Mouse (Mus musculus) CH12.LX (cell line): ENCODE measurements at regions not wholly inside any gene's neighbourhood (a gene's known extent, or its start where the extent isn't known, plus 50 kb on each side); places are given as distances from the start of the nearest gene placed in this dataset.

Source experiments
- CTCF ChIP-seq, 2 experiments: IDR thresholded peaks in 1 of 2; conservative IDR thresholded peaks in 1 of 2; 2 replicates each; pipeline ENCODE4 v1.5.1; 2011 to 2012; ENCODE audit warnings: low read depth in 2 of 2, low read length in 2 of 2, improper control_type of control experiment in 1 of 2, inconsistent platforms in 1 of 2, mild to moderate bottlenecking in 1 of 2, moderate library complexity in 1 of 2
- E2F4 ChIP-seq: IDR thresholded peaks from 2 replicates; pipeline ENCODE4 v1.6.1; 2011; ENCODE audit warnings: low read depth, low read length, improper control_type of control experiment; ENCODE audit not compliant: insufficient replicate concordance
- NRF1 ChIP-seq: IDR thresholded peaks from 2 replicates; pipeline ENCODE4 v1.6.1; 2014; ENCODE audit warnings: low read depth, mild to moderate bottlenecking, inconsistent platforms, low read length, improper control_type of control experiment, moderate library complexity
- POLR2A ChIP-seq: IDR thresholded peaks from 2 replicates; pipeline ENCODE4 v1.6.1; 2011; ENCODE audit warnings: low read depth, mild to moderate bottlenecking, improper control_type of control experiment, low read length
- POLR2AphosphoS2 ChIP-seq: IDR thresholded peaks from 2 replicates; pipeline ENCODE4 v1.6.1; 2011; ENCODE audit warnings: low read depth, low read length, improper control_type of control experiment

DNA sequence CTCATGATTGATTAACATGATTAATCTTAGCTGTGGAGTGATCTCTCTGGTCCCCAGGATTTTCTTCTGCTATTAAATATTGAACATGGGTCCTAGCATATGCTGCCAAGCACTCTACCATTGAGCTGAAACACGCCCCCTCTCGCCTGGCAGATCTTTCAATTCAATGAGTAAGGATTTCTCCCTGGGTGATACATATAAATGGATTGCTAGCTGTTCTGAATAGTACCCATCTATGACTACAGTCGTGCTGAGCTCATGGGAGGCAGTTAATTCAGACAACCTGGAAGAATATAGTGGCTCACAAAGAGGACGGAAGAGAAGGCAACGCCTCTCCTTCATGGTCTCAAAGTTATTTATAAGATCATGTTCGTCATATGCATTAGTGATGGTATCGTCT, 53.0 kb upstream of the Elmo1 start:
- TF ChIP-seq POLR2AphosphoS2 (no peak), CTCF (conservative IDR thresholded peaks at IDR 0.05 in 1 of 2, IDR thresholded peaks at IDR 0.05 in 1 of 2; ENCODE audit: low read depth in 2 of 2, low read length in 2 of 2) (no peak), POLR2A (no peak), NRF1 (no peak), E2F4 (no peak)
